Mouse (Mus musculus) heart, adult 2 months (tissue): ENCODE measurements around the gene Kif18b.

Source experiments
- CTCF ChIP-seq: fragments of 200-600 bp; IDR thresholded peaks from 2 replicates; pipeline ENCODE4 v1.8.1; 2022; ENCODE audit warnings: antibody characterized with exemption, mild to moderate bottlenecking, moderate library complexity
- POLR2A ChIP-seq: fragments of 200-500 bp; IDR thresholded peaks from 2 replicates; pipeline ENCODE4 v1.6.1; 2011; ENCODE audit warnings: mild to moderate bottlenecking, low read depth, low read length, control low read depth; ENCODE audit not compliant: insufficient read depth

DNA sequence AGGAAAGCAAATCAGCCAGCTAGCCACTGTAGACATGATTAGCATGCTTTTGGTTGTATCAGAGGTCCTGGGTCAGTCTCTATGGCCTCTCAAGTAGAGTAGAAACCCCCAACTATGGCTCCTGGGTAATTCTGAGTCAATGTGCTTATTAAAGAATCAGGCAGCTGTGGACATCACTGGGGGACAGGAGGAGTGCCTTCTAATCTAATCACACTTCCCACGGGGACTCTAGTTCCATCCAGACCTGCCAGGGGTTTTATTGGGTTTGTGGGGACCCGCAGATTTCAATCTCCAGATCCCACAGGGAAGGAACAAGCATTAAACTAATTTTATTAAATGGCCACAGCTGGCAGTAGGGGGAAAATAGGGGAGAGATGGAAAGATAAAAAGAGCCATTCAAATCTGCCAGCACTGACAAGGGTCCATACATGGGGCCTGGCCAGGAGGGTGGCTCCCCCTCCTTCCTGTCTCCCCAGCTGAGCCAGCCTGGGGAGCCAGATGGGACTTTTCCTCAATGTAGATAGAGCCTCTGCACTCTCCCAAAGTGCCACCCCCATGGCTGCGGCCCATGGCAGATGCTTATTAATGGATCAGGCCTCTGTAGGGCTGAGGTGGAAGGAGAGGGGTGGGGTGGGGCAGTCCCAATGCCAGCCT, 12.7 kb upstream of the Kif18b start:
- TF ChIP-seq CTCF (no peak), POLR2A (no peak)
